Mouse (Mus musculus) CD8-positive naive resting alpha-beta T cell, adult 2 months (primary cell): ENCODE results near the gene Cdk14.

Source experiments
- DNase-seq, 2 experiments: peaks; one replicate each; pipeline ENCODE4 v3.0.0; 2022; ENCODE audit warnings: low read depth in 2 of 2, low spot score in 2 of 2

Cdk14 gene

DNA sequence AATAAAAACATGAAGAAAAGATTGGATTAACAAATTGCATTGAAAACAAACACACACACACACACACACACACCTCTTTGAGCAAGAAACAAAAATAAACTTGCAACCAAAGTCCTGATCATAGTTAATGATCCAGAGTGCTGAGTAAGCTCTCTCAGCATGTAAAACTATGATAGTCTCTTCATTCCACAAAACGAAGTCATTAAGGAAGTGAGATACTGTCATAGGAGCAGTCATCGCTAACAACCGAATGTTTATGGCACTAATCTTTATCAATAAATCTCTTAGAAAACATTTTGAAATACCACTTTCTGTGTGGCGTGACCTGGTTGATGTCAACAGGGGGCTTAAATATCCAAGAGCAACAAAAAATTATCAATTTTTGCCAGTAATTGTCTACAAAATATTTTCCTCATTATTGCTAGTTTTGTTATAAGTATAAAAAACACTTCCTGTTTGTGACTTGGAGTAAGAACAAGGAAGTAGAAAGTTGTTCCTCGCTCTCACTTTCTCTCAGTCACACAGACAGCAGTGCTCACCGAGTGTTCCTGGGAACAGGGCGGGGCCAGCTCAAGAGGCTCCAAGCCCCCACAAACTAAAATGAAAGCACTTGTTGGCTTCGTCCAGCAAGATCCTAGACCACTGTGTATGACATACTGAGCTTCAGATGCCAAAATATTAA lies 100.1 kb downstream of the Cdk14 start:
- DNase-seq: no peak

DNA sequence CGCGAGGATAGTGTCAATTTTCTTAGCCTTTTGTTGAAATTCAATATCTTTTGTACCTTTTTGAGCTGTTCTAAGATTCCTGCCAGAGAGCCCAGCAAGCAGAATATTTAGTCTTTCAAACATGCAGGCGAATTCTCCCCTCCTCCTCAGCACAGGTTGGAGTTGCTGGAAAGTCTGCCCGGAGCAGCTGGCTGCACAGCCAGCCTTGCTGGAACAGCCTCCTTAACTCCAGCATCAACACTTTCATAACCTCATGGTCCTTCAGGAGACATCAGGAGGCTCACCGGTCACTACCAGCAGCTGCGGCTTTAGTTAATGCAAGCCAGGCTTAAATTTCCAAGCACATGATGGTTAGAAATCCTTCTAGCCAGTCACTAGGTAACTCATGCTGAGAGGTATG lies 105.8 kb downstream of the Cdk14 start:
- DNase-seq: no peak

DNA sequence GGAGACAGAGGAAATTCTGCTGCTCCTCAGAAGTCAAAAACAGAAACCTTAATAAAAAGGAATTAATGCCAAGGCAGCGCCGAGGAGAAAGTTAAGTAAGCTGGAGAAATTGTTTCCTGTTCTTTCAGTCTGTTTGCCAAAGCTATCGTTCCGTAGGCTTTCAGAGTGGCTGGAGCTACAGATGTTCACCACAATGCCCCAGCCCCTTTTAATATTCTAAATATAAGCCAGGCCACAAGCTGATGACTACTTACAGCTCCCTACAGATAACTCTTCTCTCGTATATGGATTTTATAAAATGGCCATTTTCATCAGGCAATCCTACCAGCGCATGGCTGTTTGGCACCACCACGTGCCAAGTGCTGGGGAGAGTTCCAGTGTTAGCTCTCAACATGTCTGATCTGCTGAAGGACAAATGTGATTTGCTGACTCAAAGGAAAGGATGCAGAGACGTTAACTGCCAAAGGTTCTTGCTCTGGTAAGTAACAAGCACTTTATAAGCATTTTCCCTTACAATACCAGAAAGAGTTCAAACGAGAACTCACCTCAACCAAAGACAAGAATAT lies 106.8 kb downstream of the Cdk14 start:
- no peak for DNase-seq

DNA sequence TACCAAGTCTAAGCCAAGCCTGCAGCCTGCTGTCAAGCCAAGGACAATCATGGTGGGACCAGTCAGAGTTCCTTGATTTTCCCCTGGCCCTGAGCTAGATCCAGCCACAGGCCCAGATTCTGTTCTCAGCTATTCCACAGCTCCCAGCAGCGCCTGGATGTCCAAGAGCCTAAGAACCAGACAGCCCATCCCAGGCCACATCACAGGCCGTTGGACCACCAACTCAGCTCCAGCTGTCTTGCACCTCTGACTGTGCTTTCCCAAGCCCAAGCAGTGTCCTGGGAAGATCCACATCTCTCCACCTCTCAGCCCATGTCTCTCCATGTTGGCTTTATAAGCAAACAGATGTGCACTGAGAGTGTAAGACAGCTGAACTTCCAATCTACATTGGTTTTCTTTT lies 114.8 kb downstream of the Cdk14 start:
- DNase-seq: no peak

DNA sequence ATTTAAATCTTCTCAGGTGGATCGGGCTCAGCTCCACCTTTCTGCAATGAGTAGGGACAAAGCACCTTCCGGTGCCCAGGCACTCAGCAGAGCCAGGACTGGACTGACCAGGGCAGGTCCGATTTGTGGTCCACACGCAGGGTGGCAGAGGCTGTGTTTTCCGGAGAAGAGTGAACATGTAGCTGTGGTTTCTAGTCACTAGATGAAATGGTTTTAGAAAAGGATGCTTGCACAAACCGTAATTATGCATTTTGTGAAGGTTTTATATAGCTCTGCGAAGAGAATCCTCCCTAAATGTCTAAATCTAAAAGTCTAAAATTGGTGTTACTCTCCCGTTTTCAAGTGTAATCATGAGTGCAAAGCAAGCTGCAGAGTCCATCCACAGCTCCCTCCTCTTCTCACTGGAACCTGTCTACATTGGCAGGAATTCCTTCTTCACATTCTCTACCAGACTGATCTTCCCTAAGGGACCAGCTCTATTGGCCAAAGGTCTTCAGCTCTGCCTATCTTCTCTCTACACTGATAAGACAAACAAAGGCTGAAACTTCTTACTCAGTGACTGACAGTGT lies 116.9 kb downstream of the Cdk14 start:
- DNase-seq: no peak

- DNase-seq: no peak
These were observed 118.5 kb downstream of the Cdk14 start for GRCm38 (mm10) chr5:5301571-5302079.

DNA sequence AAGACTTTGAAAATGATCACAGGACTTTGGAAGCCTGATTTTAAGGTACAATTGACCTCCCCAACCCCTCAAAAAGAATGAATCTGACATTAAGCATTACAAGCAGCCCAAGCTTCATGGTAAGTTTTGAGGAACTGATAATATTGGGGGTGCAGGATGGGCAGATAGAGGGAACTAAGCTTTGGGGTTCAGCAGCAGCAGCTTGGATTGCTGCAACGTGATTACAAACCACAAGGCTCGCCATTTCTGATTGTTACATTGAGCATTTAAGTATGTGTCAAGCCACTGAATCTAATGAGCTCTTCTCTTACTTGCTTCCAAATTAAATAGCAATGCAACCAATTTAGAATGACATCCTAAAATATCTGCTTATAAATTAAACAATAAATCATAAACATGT lies 119.1 kb downstream of the Cdk14 start:
- no peak for DNase-seq

DNA sequence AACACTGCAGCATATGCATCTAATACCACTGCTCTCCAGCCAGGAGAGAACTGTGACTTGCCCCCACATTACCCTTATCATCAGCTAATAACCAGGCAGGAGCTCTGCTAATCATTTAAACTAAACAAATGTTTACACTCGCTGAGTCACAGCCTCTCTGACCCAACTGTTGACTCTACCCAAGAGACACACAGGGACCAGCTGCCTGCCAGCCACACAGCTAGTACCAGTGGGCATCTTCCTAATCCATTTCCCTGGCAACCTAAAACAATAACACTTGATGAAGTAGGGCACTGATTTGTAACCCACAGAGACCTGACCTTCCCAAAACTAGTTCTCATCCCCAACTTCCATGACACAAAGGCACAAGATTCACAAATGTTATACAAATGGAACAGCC lies 119.8 kb downstream of the Cdk14 start:
- DNase-seq: no peak

DNA sequence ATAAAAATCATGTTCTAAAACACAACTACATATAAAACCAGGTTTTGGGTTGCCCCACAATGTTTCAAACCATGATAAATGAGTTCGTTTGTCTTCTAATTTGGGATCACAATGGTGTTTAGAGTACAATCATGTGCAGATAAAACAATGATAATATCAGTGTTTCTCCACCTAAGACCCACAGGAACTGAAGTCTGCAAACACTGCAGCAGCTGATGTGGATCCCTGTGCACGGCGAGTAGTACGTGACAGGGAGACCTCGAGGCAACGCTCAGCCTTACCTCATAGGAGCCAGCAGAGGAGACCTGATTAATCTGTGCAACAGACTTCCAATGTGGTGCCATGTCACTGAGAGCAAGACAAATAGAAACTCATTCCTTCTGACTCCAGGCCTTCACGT lies 122.9 kb downstream of the Cdk14 start:
- no peak for DNase-seq

DNA sequence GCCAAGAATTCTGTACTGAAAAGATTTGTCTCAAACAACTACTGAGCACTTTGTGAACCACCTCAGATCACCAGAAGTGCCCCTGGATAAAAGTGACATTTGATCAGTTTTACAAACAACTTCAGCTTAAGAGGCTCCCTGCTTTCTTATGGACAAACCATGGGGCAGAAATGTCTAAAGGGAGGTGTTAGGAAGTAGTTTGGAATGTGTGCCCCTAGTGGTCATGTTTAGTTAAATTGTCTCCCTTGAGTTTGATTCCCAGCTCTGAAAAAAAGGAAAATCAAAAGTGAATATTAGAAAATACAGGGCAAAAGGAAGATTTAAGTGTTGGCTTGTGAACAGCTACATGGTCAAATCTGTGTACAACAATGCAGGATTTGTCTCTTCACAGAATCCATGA lies 123.3 kb downstream of the Cdk14 start:
- no peak for DNase-seq

DNA sequence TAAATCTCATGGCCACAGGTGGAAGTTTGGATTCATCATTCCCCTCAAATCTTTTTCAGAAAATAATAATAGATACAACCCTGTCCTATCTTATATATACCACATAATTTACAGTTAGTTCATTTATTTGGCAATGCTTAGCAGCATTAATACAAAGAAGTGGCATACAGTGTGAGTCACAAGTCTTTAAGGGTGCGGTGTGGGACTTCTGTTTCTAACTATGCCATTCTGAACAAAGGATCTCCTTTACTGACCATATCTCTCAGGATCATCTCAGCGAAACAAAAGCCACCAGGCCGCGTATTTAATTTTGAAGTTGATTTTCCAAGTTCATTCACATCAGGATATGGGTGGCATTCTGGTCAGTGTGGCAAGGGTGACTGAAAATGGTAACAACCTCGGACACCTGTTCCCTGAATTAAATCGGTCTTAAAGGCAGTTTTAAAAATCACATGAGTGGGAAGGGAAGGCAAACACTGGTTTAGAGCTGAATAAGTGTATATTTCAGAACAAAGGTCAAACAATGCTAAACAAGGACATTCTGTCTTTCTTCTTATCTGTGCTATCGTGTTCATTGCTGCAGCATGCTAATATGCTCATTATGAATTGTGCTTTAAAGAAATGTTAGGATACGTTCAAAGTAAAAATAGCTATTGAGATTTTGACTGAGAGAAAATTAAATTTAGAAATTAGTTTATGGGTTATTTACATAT lies 127.1 kb downstream of the Cdk14 start:
- DNase-seq: no peak

GRCm38 (mm10) chr5:5291321-5291991 lies 128.7 kb downstream of the Cdk14 start:
- no peak for DNase-seq

DNA sequence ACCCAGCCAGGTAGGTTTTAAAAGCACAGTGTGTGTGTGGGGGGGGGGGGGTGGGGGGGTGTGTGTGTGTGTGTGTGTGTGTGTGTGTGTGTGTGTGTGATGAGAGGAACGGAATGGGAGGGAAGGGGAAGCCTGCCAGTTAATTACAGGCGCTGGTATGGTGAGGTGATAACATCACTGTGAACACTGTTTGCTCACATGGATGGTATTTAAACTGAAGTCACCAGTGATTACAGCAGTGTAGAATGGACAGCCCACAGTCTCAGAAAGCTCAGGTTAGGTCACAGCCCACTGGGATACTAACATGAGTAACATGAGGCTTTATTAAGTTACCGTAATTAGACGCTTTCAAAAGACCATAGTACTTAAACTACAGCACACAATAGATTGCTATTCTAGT lies 129.4 kb downstream of the Cdk14 start:
- no peak for DNase-seq

DNA sequence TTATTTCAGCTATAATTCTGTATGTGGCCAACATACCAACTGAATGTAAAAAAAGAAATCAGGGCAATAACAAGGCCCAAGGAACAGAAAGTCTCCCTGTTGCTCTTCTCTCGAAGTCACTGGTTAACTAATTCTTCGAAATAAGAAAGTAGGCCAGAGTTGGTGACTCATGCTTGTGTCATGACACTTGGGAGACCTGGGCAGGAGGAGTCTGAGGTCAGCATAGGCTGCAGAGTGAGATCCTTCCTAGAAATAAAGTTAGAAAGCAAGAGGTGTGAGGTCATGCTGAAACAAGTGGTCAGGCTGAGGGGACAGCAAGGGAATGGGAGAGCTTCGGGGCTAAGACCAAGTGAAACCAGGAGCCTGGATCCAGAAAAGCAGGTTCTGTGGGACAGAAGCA lies 134.2 kb downstream of the Cdk14 start:
- DNase-seq: no peak

DNA sequence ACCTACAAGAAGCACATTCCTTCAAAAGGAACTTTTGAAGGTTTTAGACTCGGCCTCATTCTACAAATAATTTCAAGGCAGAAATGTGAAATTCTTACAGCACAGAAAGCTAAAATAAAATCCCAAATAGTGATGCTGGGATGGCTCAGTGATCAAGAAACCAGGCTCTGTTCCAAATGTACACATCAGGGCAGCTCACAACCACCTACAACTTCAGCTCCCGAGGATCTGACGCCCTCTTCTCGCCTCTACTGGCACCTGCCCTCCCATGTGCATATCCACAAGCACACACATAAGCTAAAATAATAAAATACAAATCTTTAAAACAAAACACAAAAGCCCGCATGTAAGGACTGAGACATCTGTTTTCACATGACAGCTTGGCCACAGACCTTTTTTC lies 135.6 kb downstream of the Cdk14 start:
- no peak for DNase-seq

DNA sequence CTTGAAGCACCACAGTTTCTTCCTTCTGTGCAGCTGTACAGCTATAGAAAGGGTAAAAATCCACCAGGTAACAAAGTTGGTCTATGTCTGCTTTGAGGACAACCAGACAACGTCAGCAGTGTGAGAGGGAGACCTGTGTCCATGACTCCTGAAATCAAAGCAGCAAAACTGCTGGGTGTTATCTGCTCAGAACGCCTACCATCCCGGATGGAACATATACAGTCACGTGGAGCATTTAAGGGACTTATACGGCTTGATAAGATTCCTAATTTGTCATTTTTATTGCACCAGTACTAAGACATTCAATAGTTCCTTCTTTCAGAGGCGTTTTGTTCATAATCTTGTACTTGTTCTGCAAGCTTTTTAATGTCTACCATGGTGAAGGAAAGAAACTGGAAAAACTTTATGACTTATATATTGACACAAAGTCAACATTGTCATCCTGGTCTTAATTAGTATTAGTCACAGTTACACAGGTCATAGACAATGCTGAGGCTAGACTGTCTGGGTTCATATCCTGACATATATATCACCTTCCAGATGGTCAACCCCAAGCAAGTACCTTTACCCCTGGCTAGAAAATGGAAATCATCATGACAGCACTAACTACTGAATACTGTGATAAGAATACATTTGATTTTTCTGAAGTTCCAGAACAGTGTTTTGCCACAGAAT lies 136.2 kb downstream of the Cdk14 start:
- no peak for DNase-seq

DNA sequence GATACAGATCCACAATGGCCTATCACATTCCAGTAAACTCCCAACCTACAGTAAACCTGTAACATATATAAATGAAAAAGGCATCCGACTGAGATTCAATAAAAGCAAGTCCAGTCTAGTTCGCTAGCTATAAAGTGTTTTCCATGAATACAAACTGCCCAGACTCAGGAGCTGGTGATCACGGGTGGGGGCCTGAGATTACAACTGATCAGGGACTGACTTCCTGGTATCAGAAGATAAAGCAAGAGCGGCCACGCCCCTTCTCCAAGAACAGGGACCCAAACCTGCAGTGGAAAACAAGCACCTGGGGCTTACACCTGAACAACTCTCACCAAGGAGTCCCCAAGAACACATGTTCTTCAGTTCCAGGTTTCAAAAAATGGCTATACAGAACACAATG lies 137.7 kb downstream of the Cdk14 start:
- no peak for DNase-seq

DNA sequence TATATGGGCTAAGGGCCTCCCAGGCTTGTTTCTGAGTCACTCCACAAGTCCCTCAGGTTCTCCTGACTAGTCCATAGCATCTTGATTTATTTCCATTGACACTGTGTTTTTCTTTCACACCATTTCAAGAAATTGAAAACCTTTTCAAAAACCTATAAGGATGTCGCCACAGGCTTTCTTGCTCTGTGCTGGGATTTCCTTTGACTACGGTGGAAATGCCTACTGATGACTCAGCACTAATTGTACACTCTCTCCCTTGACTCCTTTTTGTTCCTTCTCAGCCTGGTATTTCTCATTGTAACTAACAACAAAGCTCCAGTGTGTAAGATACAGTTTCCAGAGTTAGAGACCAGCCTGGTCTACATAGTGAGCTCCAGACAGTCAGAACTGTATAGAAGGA lies 144.8 kb downstream of the Cdk14 start:
- DNase-seq: no peak

GRCm38 (mm10) chr5:5274318-5274717 lies 145.8 kb downstream of the Cdk14 start:
- DNase-seq: no peak

- no peak for DNase-seq
These were observed 153.4 kb downstream of the Cdk14 start for GRCm38 (mm10) chr5:5266787-5267126.
